Mouse (Mus musculus): ENCODE measurements around the gene Slc25a1.

The Slc25a1 gene

GRCm38 (mm10) chr16:17921325-17922162 lies 6.5 kb downstream of the Slc25a1 start:
- peak; percentile 90 to 97 for DNase-seq (ENCODE audit: low spot score in 2 of 2)

DNA sequence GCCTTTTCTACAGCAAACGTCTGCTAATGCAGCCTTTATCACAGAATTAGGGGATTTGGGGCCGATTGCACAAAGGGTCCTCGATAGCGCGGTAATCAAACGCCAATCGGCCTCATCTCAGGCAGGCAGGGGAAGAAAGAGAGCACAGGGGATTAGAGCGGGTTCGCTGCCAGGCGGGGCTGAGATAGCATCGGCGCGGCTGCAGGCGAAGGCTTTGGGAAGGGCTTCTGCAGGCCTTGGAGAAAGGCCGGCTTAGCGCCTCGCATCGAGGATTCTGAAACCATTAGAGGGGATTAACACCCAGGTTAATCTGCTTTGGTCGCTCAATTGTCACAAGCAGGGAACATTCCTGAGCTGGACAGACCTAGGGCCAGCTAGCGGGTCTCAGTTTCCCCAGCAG lies 7.4 kb downstream of the Slc25a1 start:
- DNase-seq (ENCODE audit: low spot score in 2 of 2) = no peak

GRCm38 (mm10) chr16:17914307-17915249 lies 13.4 kb downstream of the Slc25a1 start, which contains the start of gene Gsc2:
Gsc2 (minus strand) TSS chr16:17915059.
- peak in 1 of 2 experiments; percentile 43 for DNase-seq (ENCODE audit: low spot score in 2 of 2)

- DNase-seq (ENCODE audit: low spot score in 2 of 2) = peak; percentile 76 to 89
Observed at GRCm38 (mm10) chr16:17911052-17911595, 16.9 kb downstream of the Slc25a1 start, which contains the start of gene Ess2. Ess2 (minus strand) TSS chr16:17911348.

- DNase-seq (ENCODE audit: low spot score in 2 of 2) = no peak
Observed at GRCm38 (mm10) chr16:17898462-17898861, 29.6 kb downstream of the Slc25a1 start, which contains the start of the genes Dgcr2 and Tssk2. Dgcr2 (minus strand) TSS chr16:17898562. Tssk2 (plus strand) TSS chr16:17898637.

DNA sequence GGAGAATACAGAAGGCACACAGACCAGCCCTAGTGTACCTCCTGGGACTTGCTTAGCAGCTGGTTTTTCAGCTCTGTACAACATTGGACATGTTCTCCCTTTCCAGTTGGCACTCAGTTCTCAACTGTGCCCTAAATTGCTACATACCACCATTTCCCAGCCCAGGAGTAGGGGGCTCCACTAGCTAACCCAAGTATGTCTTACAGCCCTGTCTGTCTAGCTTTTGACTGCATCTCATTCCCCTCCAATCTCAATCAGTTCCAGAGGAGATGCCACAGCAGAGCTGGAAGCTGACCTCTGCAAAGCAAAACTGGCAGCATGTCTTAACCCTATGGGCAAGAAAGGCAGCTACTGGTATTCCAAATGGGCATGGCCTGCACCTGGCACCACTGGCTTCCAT lies 31.9 kb downstream of the Slc25a1 start:
- DNase-seq (ENCODE audit: low spot score in 2 of 2) = no peak

DNA sequence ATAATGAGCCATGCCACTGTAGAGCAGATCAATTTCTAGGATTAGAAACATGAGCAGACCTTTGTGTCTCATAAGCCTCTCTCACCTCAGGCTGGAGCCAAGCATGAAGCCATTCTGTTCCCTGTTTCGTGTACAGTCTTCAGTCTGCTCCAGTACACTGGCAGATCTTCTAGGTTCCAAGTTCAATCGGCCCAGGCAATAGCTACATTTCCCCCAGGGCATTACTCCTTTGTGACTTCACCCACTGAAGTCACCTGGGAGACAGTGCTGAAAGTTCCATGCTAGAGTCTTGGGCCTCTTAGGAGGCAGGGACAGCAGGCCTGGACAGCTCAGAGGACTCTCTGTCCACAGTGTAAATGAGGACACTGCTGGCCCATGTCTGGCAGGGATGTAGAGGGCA lies 34.1 kb downstream of the Slc25a1 start, which contains the start of gene Tssk1:
Tssk1 (plus strand) TSS at position 301 of the 400 bp plus-strand sequence.
- DNase-seq (ENCODE audit: low spot score in 2 of 2) = no peak

DNA sequence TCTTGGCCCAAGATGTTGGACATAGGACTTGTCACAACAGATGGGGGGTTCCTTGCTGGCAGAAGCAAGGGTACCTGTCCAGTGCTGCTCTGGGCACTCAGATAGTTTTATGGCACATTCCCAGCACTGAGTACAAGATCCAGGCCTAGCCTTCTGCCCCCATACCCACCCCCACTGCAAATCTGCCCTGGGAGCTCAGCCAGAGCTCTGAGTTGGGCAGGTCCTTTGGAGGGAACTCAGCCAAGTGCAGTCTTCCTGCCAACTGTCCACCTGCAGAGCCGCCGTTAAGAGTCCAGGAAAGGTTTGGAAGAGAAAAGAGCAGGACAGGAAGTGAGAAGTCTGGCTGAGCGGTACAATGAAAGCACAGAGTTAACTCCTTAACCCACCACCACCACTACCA lies 35.4 kb downstream of the Slc25a1 start:
- no peak for DNase-seq (ENCODE audit: low spot score in 2 of 2)

DNA sequence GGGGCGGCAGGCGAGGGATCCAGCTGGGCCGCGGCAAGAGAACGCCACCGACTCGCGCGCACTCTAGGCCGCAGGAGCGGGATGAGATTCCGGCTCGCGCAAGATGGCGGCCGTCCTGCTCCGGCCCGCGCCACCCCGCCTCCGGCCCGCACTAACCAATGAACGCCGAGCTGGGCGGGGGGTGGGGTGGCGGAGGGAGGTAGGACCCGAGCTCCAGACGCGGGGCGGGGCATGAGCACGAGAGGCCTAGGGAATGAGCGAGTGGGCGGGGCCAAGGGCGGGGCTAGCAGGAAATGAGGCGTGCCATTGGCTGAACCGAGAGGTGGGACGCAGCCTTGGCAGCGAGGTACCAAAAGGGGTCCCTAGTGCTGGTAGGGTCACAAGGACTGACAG lies 36.5 kb downstream of the Slc25a1 start, which contains the start of gene Gm20518:
Gm20518 (minus strand) TSS at position 105 of the 393 bp plus-strand sequence.
- DNase-seq (ENCODE audit: low spot score in 2 of 2) = peak; percentile 99 to 100

- DNase-seq (ENCODE audit: low spot score in 2 of 2) = peak; percentile 78 to 87
Observed at GRCm38 (mm10) chr16:17890917-17891566, 37.0 kb downstream of the Slc25a1 start.

GRCm38 (mm10) chr16:17890342-17890727 lies 37.7 kb downstream of the Slc25a1 start:
- no peak for DNase-seq (ENCODE audit: low spot score in 2 of 2)

GRCm38 (mm10) chr16:17889689-17890341 lies 38.2 kb downstream of the Slc25a1 start:
- no peak for DNase-seq (ENCODE audit: low spot score in 2 of 2)

DNA sequence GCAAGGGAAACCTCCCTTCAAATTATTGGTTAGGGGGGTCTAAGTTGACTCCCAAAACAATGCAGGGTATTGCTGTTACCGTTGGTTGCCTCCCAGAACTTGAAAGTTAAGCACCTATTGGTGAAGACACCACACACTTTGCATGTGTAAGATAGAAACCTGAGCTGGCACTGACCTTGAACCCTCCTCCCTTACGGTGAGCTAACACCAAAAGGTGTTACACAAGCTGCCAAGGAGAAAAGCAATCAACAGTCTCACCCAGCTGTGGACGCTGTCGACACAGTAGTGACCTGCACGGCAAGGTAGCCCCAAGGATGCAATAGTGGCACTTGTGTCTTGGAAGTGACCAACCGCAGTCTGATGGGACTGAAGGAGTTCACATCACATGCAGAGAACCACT lies 43.9 kb downstream of the Slc25a1 start:
- DNase-seq (ENCODE audit: low spot score in 2 of 2) = no peak

GRCm38 (mm10) chr16:17882196-17882595 lies 45.8 kb downstream of the Slc25a1 start:
- no peak for DNase-seq (ENCODE audit: low spot score in 2 of 2)

- DNase-seq (ENCODE audit: low spot score in 2 of 2) = no peak
Observed at GRCm38 (mm10) chr16:17879571-17879970, 48.4 kb downstream of the Slc25a1 start.

DNA sequence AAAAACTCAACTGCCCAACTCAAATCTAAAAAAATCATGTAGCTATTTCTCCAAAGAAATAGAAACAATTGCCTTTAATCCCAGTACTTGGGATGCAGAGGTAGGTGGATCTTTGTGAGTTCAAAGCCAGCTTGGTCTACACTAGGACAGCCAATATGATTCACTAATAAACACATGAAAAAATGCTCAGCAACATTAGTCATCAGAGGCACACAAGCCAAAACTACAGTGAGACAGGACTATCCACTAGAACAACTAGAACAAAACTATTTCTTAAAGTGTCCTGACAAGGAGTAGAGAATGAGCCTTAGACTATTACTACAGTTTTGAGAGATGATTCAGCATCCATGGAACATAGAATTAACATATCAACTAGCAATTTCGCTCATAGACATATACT lies 51.9 kb downstream of the Slc25a1 start:
- DNase-seq (ENCODE audit: low spot score in 2 of 2) = no peak
